Comparison of ENCODE assay signal across 27 mouse cellular contexts in genomic region chr9:26642302-26642701, GRCm38 (mm10).
"Had no signal": no experiment of that assay in that cellular context is flagged by ENCODE, and none has a peak within 500 bp of the region (broad histone marks: within the 10 kb centered on the region; RNA-seq: fewer than 3 reads in every experiment).

No protein-coding gene starts in this region.

- H3K27me3 ChIP-seq: heart, embryonic 12.5 days; hindbrain, embryonic 12.5 days; intestine, embryonic 15.5 days; limb, embryonic 12.5 days; liver, embryonic 13.5 days; liver, embryonic 15.5 days had no signal

- H3K4me1 ChIP-seq: heart, embryonic 10.5 days; heart, embryonic 12.5 days; hindbrain, embryonic 10.5 days; hindbrain, embryonic 12.5 days; intestine, embryonic 15.5 days; limb, embryonic 10.5 days; limb, embryonic 12.5 days; liver, embryonic 13.5 days; liver, embryonic 15.5 days had no signal

- H3K4me3 ChIP-seq: heart, embryonic 10.5 days; heart, embryonic 12.5 days; hindbrain, embryonic 10.5 days; hindbrain, embryonic 12.5 days; intestine, embryonic 15.5 days; left cerebral cortex, adult 2 months; limb, embryonic 10.5 days; limb, embryonic 12.5 days; liver, embryonic 13.5 days; liver, embryonic 15.5 days had no signal

- H3K4me2 ChIP-seq: heart, embryonic 12.5 days; hindbrain, embryonic 12.5 days; hindbrain, embryonic 14.5 days; intestine, embryonic 15.5 days; limb, embryonic 12.5 days; liver, embryonic 11.5 days; liver, embryonic 13.5 days; liver, embryonic 15.5 days had no signal

- ATAC-seq: hindbrain, embryonic 16.5 days; inflammation-experienced regulatory T-cells, adult 6 months; intestine, embryonic 15.5 days; intestine, postnatal 0 days; liver, postnatal 0 days had no signal

- H3K9me3 ChIP-seq: heart, embryonic 10.5 days; hindbrain, embryonic 10.5 days; hindbrain, embryonic 12.5 days; intestine, embryonic 15.5 days; limb, embryonic 10.5 days; limb, embryonic 12.5 days; liver, embryonic 13.5 days had no signal

- H3K9ac ChIP-seq: heart, embryonic 12.5 days; hindbrain, embryonic 12.5 days; hindbrain, embryonic 14.5 days; intestine, embryonic 15.5 days; limb, embryonic 12.5 days; liver, embryonic 13.5 days; liver, embryonic 15.5 days; liver, postnatal 0 days had no signal

- H3K36me3 ChIP-seq: heart, embryonic 10.5 days; heart, embryonic 12.5 days; hindbrain, embryonic 10.5 days; hindbrain, embryonic 12.5 days; intestine, embryonic 15.5 days; limb, embryonic 10.5 days; limb, embryonic 12.5 days; liver, embryonic 13.5 days; liver, embryonic 15.5 days had no signal

- H3K27ac ChIP-seq: heart, embryonic 10.5 days; hindbrain, embryonic 10.5 days; hindbrain, embryonic 12.5 days; hindbrain, embryonic 14.5 days; intestine, embryonic 15.5 days; left cerebral cortex, adult 2 months; limb, embryonic 10.5 days; limb, embryonic 12.5 days; liver, embryonic 13.5 days; liver, embryonic 15.5 days had no signal

- DNase-seq: gastrocnemius, postnatal 10 days; gastrocnemius, postnatal 25 days; heart, adult 18-20 months; heart, postnatal 10 days; heart, postnatal 4 days; kidney, adult 18-20 months; kidney, adult 8-10 months; kidney, postnatal 10 days; kidney, postnatal 25 days; kidney, postnatal 4 days; liver; liver, embryonic 13.5 days; liver, postnatal 0 days had no signal
